Mouse (Mus musculus): ENCODE measurements around the gene E130311K13Rik. TPM values are rescaled to one million over a fixed set of nuclear protein-coding genes. Genes with fewer than 3 reads are reported as not detected.

Gene E130311K13Rik
- polyA plus RNA-seq (2012; fragmentation: generic; extraction: Trizol) = 1 to 10 TPM in 1 of 2 experiments, under 1 TPM in 1; 0.32 to 8.0 TPM

GRCm38 (mm10) chr3:63928878-63929859, at the start of gene E130311K13Rik:
E130311K13Rik (minus strand) TSS chr3:63929472.

GRCm38 (mm10) chr3:63975955-63976908, 47.0 kb upstream of the E130311K13Rik start, which contains the start of gene Gmps:
Gmps (plus strand) TSS chr3:63976106.

DNA sequence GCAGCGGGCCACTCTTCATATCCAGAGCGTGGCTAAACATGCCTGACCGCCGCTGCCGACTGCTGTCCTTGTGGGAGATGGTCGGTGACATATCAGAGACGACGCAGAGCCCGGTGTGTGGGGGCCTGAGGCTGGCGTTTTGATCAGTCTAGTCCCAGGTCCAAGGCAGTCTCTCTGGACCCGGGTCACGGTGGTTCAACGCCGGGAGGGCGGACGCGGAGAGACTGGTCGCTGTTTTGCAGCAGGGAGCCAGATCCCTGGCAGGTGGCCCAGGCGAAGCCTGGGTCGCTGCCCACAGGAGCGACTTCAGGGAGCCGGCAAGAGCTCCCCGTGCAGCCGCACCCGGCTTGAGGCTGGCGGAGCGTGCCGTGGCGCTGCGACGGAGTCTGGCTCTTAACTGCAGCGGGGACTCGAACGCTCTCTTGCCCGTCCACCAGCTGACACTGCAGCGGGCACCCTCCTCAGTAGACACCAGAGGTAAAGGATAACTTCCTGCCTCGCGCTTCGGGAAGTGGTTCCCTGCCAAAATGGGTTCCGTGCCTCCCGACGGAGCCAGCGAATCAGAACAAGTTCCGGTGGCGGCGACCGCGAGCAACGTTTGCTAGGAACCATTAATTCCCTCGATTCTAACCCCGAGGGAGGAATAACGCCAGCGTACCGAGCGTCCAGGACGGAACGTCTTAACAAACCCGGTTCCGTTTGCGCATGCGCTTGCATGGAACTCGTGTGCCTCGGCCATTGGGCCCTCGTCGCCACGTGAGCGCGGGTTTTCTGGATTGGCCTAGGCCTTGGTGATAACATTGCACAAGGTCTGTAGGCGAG, 35.0 kb upstream of the E130311K13Rik start, which contains the start of gene Slc33a1:
Gene Slc33a1 (minus strand): TSS at position 669 of the 822 bp plus-strand sequence.

DNA sequence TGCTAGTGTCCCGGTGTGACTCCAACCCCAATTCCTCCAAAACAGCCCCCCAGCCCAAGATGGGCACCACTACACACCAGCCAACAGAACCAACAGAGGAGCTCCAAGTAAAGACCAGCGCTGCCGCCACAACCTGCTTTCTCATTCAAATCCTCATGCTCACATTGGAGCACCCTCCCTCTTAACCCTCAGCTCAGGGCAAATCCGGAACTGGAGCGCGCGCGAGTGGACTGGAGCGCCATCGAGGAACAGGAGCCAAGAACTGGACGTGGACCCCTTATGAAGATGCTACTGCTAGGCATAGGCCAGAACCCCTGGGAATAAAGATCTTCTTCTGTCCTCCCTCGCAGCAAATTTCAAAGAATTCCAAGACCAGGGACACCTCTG, 30.0 kb downstream of the E130311K13Rik start, which contains the start of gene Plch1:
Gene Plch1 (minus strand): TSS at position 164 of the 387 bp plus-strand sequence.

Other genes starting within 250 kb of the E130311K13Rik start
- under 1 TPM; 0.02 to 0.27 TPM for gene Plch1, start 30.0 kb downstream of the E130311K13Rik start, polyA plus RNA-seq (2012; fragmentation: generic; extraction: Trizol)
- gene Slc33a1, start 35.3 kb upstream of the E130311K13Rik start, polyA plus RNA-seq (2012; fragmentation: generic; extraction: Trizol) = 1 to 10 TPM in 1 of 2 experiments, under 1 TPM in 1; 0.61 to 7.3 TPM
- gene Gmps, start 46.6 kb upstream of the E130311K13Rik start, polyA plus RNA-seq (2012; fragmentation: generic; extraction: Trizol) = 1 to 10 TPM; 1.6 to 5.1 TPM
- under 1 TPM in 1 of 2 experiments, not detected in 1; 0.06 TPM for gene Vmn2r1, start 152.1 kb upstream of the E130311K13Rik start, polyA plus RNA-seq (2012; fragmentation: generic; extraction: Trizol)
- gene Vmn2r2, start 212.5 kb upstream of the E130311K13Rik start, polyA plus RNA-seq (2012; fragmentation: generic; extraction: Trizol) = not detected

Measured in C3H10T1/2 (cell line).